Mouse (Mus musculus) c-Kit-positive CD71-positive TER-119-negative erythroid progenitor cells, embryonic 14.5 days (primary cell): ENCODE results near the gene Serinc3.
A peak's percentile ranks its signal among the peaks of the same experiment; 100 is the strongest.
"Not testable (repeated sequence)": the region's sequence is repeated elsewhere in the genome, so short reads cannot be mapped to it uniquely, and the experiment has no call there.

Source experiments
- DNase-seq: peaks from one replicate; pipeline ENCODE4 v3.0.0-alpha.2; 2013; ENCODE audit warnings: low read depth

Gene Serinc3

GRCm38 (mm10) chr2:163662698-163663221 lies 17.8 kb upstream of the Serinc3 start:
- DNase-seq, result no peak

GRCm38 (mm10) chr2:163662076-163662475 lies 17.1 kb upstream of the Serinc3 start:
- DNase-seq, result no peak

GRCm38 (mm10) chr2:163661371-163661850 lies 16.5 kb upstream of the Serinc3 start:
- no peak for DNase-seq

DNA sequence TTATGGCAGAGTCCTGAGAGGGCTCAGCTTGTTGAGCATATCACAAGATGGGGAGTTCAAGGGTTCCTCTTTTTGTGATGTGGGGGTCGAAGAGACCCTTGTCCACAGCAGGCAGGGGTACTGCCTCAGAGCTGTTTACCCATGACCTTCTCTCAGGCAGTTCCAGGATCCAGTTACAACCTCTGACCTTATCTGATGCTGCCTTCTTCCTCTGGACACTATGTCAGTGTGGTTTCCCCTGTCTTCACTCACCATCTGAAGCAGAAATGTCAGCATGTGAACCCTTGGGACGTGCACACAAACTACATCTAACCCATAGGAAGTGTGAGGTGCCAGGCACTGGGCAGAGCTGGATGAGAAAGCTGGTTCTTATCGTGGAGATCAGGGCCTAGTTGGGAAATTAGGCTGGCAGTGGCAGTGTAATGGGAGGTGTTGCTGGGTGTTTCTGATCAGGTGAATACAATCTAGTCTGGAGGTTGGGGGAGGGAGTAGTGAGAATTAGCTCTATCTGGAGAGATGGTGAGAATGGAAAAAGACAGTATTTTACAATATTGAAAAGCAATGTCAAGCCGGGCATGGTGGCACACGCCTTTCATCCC lies 15.3 kb upstream of the Serinc3 start:
- DNase-seq, result no peak

DNA sequence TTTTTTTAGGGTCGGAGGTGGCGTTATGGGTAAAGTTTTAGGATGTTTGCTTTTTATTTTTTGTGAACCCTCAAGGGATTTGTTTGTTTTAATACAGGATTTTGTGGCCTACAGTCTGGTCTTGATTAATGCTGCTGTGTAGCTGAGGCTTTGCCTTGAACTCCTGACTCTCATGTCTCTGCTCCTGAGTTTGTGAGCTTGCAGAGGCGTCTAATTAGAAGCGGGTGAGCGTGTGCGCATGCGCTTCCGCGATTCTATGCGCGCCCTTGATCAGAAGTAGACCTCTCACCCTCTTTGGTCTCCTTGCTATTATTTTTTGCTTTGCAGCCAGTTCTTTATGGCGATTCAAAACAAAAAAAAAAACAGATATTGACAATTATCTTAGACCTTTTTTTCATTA lies 14.5 kb upstream of the Serinc3 start:
- DNase-seq, result no peak

GRCm38 (mm10) chr2:163658941-163659340 lies 14.0 kb upstream of the Serinc3 start:
- DNase-seq, result no peak

DNA sequence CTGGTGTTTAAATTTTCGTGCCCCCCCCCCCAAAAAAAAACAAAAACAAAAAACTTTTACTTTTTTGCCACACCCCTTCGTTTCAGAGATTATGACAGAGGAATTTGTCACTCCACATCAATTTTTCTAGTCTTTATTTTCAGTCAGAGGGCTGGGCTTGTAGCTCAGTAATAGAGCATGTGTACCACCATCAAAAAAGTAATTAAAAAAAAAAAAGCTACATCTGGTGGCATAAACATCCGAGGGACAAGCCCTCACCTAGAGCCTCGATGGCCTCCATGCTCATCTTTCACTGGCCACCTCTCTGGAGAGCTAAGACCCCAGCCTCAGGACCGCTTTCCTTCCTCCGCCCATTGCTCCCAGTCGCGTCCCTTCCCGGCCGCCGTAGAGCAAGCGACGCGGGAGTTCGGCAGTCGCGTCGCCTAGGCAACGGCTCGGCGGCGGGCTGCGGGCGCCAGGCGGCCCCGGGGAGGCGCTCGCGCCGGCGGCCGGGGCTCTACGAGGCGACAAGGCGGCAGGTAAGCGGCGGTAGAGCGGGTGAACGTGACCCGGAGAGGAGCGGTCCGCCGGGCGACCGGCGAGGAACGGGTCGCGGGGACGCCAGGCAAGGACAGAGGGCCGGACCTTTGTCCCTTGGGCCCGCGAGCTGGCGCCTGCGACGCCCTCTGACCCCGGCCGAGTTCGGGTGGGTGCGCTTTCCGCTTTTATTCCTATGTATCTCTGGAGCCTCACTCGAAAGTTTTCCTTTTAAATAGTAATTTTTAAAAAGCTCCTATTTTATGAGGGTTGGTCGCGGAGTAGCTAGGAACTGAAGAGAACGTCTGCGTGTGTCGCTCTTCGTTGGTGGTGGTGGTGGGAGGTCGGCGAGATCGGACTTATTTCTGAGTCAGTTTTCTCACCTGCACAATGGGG lies 13.3 kb upstream of the Serinc3 start, which contains the start of gene Pkig:
Pkig (plus strand) TSS at position 412 of the 912 bp plus-strand sequence.
- peak; percentile 74 for DNase-seq

- no peak for DNase-seq
Measured at GRCm38 (mm10) chr2:163657486-163657885, 12.6 kb upstream of the Serinc3 start.

DNA sequence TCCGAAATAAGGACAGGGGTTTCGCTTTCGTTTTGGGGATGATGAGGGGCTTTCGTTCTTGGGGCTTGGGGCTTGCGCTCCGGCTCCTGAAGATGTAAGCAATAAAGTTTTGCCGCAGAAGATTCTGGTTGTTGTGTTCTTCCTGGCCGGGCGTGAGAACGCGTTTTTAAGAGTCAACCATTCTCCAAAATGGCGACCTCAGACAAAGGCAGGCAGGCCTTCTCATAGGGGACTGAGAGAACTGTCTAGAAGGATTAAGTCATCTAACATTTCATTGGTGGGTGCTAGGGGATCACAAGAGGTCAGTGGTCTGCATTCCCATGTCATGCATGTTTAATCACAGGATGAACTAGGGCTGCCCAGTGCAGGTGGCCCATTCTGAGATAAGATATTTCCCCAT lies 10.8 kb upstream of the Serinc3 start:
- DNase-seq, result not testable (repeated sequence)

GRCm38 (mm10) chr2:163646461-163647080 lies 1.6 kb upstream of the Serinc3 start:
- no peak for DNase-seq

DNA sequence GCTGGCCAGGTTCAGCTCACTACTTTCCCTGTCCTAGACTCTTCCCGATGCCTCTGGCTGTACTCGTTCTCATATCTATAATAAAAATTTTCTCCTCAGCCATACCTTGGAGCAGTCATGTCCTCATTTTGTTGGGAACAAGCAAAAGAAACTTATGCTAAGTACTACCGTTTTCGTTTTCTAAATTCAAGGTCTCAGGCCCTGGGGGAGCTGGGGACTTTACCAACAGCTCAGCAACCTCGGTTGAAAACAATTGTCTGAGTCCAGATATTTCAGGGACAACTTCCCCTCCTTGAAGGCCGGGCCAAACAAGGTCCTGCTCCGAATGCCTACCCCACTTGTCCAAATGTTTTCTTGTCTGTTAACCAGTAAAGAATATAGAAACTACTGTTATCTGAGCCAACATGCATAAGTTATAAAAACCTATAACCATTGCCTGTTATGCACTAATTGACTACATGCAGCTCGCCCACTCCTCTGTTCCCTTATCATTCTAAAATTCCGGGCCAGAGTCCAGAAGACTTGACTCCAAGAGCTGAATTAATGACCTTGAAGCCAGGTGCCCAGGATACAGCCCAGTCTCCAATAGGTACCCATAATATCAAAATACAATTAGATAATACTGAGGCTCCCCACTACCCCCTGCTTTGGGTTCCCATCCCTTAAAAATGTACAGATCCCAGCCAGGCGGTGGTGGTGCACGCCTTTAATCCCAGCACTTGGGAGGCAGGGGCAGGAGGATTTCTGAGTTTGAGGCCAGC lies 949 bp upstream of the Serinc3 start:
- DNase-seq, result no peak

- DNase-seq, result no peak
Measured at GRCm38 (mm10) chr2:163644047-163644446, 884 bp downstream of the Serinc3 start.

DNA sequence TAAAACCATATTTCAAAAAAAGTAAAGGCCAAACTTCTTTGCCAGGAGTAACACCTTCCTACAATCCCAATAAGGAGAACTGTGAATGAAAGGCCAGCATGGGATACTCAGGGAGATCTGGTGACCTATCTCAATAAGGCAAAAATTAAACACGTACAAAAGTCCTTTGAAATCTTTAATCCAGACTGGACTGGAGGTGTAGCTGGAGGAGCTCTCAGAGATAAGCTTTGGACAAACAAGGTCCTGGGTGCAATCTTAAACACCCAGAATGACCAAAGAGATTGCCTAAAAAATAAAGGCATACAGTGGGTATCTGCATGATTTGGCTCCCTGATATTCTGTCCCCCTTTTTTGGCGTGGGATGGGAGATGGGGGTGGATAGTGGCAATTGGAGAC lies 1.4 kb downstream of the Serinc3 start:
- no peak for DNase-seq

- peak; percentile 94 for DNase-seq
Measured at GRCm38 (mm10) chr2:163642685-163643575, 2.0 kb downstream of the Serinc3 start.

DNA sequence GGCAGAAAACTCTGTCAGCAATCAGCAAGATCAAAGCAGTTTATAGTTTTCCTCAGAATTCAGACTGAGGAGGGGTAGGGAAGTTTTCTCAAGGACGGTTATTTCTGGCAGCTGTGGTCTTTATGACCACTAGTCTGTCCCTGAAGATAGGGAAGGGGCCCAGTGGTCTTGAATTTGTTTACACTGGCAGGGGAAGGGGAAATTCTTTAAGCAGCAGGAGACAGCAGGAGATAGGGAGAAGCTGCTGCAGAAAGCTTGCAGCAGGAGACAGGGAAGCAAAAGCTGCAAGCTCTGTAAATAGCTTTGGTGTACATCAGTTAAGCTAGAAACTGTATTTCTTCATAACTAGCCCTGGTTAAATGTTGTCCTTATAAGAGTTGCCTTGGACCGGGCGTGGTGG lies 3.2 kb downstream of the Serinc3 start:
- no peak for DNase-seq

- no peak for DNase-seq
Measured at GRCm38 (mm10) chr2:163640493-163640892, 4.4 kb downstream of the Serinc3 start.

DNA sequence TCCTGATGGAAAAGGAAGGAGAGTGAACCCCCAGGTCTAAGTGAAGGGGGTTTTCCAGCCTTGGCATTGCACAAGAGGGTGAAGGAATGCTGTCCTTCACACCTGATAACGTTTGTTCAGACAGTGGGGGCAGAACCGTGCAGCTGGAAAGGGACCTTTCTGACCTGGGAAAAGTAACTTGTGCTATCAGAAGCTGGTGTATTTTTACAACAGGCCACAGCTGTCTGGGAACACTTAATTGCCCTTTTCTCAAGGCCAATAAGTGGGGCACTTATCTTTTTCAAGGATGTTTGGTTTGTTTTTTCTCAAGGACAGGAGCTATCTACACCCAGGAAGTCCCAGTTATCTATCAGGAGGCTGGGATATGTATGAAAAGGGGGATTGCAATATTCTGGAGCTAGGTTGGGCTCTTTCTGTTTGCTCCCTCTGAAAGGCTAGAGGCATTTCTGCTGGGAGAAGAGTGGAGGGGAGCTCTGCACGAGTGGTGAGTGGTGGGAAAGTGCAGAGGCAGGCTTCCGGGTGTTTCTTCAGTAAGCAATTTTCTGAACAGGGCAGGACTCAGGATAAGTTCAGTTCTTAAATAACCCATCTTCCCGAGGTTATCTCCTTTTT lies 7.2 kb downstream of the Serinc3 start:
- DNase-seq, result no peak

GRCm38 (mm10) chr2:163636057-163636456 lies 8.9 kb downstream of the Serinc3 start:
- no peak for DNase-seq

DNA sequence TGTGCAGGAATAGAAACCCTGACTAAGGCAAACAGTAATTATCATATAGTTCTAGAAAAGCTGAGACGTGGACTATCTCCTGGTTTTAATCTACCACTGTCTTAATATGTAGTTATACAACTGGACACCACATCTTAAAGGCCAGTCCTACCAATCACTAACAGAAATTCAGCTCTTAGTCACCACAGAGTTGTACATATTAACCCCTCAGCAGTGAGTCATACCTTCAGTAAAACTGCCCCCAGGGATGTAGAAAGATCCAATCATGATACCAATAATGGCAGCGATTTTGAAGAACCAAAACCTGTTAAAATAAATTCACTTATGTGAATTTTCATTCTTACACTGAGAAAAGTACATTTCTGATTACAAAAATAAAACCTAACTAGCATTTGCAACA lies 10.7 kb downstream of the Serinc3 start:
- no peak for DNase-seq

GRCm38 (mm10) chr2:163631715-163632114 lies 13.2 kb downstream of the Serinc3 start:
- DNase-seq, result no peak
